Mouse (Mus musculus): Measurements from ENCODE around the gene Arhgdib. TPM values are rescaled to one million over a fixed set of nuclear protein-coding genes. Genes with fewer than 3 reads are reported as not detected.

Gene Arhgdib
- polyA plus RNA-seq, 1 experiment, result 25.7 TPM

DNA sequence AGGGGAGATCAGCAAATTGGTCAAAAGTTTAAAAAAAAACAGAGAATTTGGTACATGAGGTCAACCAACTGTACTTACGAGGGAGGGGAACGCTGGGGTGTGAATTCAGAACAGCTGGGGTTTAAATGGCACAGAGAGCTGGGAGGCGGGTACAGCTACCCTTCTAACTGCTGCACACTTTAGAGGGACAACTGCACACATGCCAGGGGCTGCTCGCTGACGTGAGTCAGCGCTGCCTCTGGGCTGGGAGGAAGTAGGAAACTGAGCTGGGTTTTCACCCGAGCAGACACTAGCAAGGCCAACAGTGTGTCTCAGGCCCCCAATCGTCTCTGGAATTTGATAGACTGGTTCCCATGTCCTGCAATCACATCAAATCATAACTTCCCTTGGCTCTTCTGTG lies 16.6 kb downstream of the Arhgdib start:
- no peak overlapping the region for H3K4me3 ChIP-seq (ENCODE audit: insufficient read depth, low read length)
- H3K4me1 ChIP-seq (ENCODE audit: control insufficient read depth, insufficient read depth, low read length), result peaks cover 1% of the 10 kb centered on the region; the same call in 1 of the 2 replicates
- TF ChIP-seq POLR2A (IDR thresholded peaks at IDR 0.05; ENCODE audit: extremely low read depth, insufficient read depth, low read length), result no peak
- TF ChIP-seq CTCF (IDR thresholded peaks at IDR 0.05; ENCODE audit: extremely low read depth, insufficient read depth, low read length), result no peak
- no peak overlapping the region for H3K27ac ChIP-seq (ENCODE audit: insufficient read depth, low read length)

DNA sequence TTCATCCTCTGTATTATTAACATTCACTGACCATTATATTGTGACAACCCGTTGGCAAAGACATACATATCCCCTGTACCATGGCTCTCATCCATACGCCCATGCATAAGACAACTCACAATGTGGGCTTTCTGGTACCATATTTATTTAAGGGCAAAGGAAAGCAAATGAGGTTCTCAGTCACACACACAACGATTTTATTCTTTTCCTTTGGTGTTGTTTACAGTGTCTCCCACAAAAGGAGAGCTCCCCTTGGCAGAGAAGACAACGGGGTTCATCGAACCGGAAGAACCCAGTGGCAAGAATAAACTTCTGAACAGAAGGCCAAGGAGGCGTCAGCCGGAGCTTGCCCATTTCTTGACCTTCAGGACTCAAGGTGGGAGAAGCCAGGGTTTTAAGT lies 18.2 kb downstream of the Arhgdib start, which contains the start of gene Pde6h:
Gene Pde6h (plus strand): TSS at position 301 of the 400 bp plus-strand sequence.
- H3K27ac ChIP-seq (ENCODE audit: insufficient read depth, low read length), result no peak within 1 kb of the TSS
- peaks cover 1% of the 10 kb centered on the region; the same call in 1 of the 2 replicates for H3K4me1 ChIP-seq (ENCODE audit: control insufficient read depth, insufficient read depth, low read length)
- TF ChIP-seq POLR2A (IDR thresholded peaks at IDR 0.05; ENCODE audit: extremely low read depth, insufficient read depth, low read length) (no peak), CTCF (IDR thresholded peaks at IDR 0.05; ENCODE audit: extremely low read depth, insufficient read depth, low read length) (no peak)
- no peak within 1 kb of the TSS for H3K4me3 ChIP-seq (ENCODE audit: insufficient read depth, low read length)

DNA sequence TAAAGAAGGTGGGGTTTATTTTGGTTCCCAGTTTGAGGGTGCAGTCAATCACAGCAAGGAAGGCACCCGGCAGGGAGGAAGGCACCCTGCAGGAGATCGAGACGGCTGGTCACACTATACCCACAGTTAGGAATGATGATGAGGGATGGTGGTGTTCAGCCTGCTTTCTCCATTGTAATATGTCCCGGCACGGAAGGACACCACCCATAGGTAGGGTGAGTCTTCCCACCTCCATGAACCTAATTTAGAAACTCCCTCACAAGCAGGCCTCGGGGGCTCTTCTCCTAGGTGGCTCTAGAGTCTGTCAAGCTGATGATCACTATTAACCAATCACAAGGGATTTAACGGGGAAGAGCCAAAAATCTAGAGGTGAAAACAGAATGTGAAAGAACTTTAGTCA lies 18.8 kb downstream of the Arhgdib start:
- Histone ChIP-seq H3K4me3 (ENCODE audit: insufficient read depth, low read length) (no peak overlapping the region), H3K4me1 (ENCODE audit: control insufficient read depth, insufficient read depth, low read length) (peaks cover 1% of the 10 kb centered on the region; the same call in 1 of the 2 replicates), H3K27ac (ENCODE audit: insufficient read depth, low read length) (no peak overlapping the region)
- TF ChIP-seq CTCF (IDR thresholded peaks at IDR 0.05; ENCODE audit: extremely low read depth, insufficient read depth, low read length) (no peak), POLR2A (IDR thresholded peaks at IDR 0.05; ENCODE audit: extremely low read depth, insufficient read depth, low read length) (no peak)

DNA sequence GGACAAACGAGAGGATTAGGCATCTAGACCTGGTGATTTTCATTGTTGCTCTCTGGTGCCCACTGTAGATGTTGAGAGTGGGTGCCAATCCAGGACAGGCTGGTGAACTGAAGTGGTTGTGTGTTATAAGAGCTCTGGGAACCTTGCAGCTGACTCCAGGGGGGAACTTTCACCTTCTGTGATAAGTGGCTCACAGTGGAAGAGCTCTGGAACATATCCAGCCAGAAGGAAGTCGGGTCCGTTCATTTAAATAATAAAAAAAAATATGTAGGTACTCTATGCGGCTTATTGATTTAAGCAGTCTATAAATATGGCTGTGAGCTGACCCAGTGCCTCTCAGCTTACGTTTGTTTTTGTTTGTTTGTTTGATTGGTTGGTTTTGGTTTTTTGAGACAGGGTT lies 19.6 kb downstream of the Arhgdib start, which contains the start of gene Erp27:
Gene Erp27 (minus strand): TSS at position 101 of the 400 bp plus-strand sequence.
- Histone ChIP-seq H3K4me3 (ENCODE audit: insufficient read depth, low read length) (no peak within 1 kb of the TSS), H3K4me1 (ENCODE audit: control insufficient read depth, insufficient read depth, low read length) (peaks cover 1% of the 10 kb centered on the region; the same call in 1 of the 2 replicates), H3K27ac (ENCODE audit: insufficient read depth, low read length) (no peak within 1 kb of the TSS)
- TF ChIP-seq POLR2A (IDR thresholded peaks at IDR 0.05; ENCODE audit: extremely low read depth, insufficient read depth, low read length), result no peak

DNA sequence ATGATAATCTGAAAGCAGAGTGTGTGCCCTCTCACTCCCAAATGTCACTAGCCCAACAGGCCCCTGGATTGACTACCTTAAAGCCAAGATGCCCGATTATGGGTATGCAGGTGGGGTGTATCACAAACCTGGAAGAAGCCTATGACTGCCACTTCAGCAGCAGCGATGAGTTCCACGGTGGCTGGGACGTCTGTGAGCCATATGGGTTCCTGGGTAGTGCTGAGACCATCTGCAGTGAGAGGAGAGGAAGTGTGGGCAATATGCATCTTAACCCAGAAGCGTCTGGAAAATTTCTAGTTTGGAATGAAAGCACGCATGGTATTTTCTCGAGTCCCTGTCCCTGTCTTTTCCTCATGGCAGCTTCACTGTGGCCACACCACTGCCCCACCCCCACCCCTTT lies 20.1 kb downstream of the Arhgdib start:
- TF ChIP-seq POLR2A (IDR thresholded peaks at IDR 0.05; ENCODE audit: extremely low read depth, insufficient read depth, low read length), result no peak
- TF ChIP-seq CTCF (IDR thresholded peaks at IDR 0.05; ENCODE audit: extremely low read depth, insufficient read depth, low read length), result no peak
- Histone ChIP-seq H3K4me1 (ENCODE audit: control insufficient read depth, insufficient read depth, low read length) (peaks cover 1% of the 10 kb centered on the region; the same call in 1 of the 2 replicates), H3K27ac (ENCODE audit: insufficient read depth, low read length) (no peak overlapping the region), H3K4me3 (ENCODE audit: insufficient read depth, low read length) (no peak overlapping the region)

DNA sequence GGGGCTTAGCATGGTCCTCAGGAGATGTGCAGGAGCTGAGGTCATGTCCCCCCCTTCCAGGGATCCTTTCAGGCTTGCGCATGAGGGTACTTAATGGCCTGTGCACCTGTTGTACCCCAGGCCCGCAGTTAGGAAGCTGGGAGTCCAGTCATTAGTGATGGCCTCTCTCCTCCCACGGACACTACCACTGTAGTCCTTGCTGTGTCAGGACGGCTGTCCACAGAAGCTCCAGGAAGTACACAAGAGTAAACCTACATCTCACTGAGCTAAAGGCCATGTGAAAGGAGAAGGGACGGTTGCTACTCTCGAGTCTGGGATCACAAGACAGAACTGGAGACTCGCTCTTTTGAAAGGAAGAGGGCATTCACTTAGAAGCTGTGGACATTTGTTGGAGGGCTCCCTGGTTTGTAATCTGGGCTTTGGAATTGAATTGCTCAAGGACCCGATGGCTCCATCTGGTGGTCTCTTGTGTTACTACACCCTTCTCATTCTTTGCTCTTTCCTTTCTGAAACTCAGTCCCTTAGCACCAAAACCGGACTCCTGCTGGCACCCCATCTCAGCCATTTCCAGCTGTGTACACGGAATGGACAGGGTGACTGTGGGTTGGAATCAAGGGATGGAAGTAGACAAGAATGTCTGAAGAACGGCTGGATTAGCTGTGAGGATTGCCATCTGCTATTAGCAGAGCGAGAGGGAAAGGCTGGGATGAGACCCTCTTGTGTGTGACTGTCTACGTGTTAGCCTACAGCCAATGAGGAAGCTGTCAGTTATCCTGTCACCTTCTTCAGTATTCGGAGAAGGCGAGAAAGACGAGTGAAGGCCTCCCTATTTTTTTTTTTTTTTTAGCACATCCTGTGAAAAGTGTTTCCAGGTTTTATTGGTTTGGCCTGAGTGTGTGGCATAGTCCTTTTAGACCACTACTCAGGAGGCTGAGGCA lies 21.1 kb downstream of the Arhgdib start:
- no peak overlapping the region for H3K4me3 ChIP-seq (ENCODE audit: insufficient read depth, low read length)
- peak; percentile 63 for TF ChIP-seq CTCF (IDR thresholded peaks at IDR 0.05; ENCODE audit: extremely low read depth, insufficient read depth, low read length)
- no peak for TF ChIP-seq POLR2A (IDR thresholded peaks at IDR 0.05; ENCODE audit: extremely low read depth, insufficient read depth, low read length)
- H3K4me1 ChIP-seq (ENCODE audit: control insufficient read depth, insufficient read depth, low read length), result peaks cover 1% of the 10 kb centered on the region; the same call in 1 of the 2 replicates
- H3K27ac ChIP-seq (ENCODE audit: insufficient read depth, low read length), result no peak overlapping the region

DNA sequence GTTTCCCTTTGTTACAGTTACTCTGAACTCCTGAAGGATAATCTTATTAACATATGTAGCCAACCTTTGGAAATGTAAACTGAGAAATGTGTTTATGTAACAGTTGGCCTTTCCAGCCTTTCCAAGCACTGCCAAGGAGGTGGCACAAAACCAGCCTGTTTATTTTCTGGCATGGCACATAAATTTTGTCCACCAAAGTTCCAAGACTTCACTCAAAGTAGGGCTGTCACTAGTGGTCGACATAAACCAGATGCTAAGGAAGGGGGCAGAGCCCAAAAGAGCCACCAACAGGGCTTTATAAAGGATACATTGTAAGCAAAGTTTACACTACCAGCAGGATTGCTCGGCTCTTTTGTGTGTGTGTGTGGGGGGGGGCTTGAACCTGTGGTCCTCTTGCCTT lies 23.8 kb downstream of the Arhgdib start:
- no peak overlapping the region for H3K27ac ChIP-seq (ENCODE audit: insufficient read depth, low read length)
- no peak overlapping the region for H3K4me3 ChIP-seq (ENCODE audit: insufficient read depth, low read length)
- TF ChIP-seq POLR2A (IDR thresholded peaks at IDR 0.05; ENCODE audit: extremely low read depth, insufficient read depth, low read length) (no peak), CTCF (IDR thresholded peaks at IDR 0.05; ENCODE audit: extremely low read depth, insufficient read depth, low read length) (no peak)
- peaks cover 1% of the 10 kb centered on the region; the same call in 1 of the 2 replicates for H3K4me1 ChIP-seq (ENCODE audit: control insufficient read depth, insufficient read depth, low read length)

DNA sequence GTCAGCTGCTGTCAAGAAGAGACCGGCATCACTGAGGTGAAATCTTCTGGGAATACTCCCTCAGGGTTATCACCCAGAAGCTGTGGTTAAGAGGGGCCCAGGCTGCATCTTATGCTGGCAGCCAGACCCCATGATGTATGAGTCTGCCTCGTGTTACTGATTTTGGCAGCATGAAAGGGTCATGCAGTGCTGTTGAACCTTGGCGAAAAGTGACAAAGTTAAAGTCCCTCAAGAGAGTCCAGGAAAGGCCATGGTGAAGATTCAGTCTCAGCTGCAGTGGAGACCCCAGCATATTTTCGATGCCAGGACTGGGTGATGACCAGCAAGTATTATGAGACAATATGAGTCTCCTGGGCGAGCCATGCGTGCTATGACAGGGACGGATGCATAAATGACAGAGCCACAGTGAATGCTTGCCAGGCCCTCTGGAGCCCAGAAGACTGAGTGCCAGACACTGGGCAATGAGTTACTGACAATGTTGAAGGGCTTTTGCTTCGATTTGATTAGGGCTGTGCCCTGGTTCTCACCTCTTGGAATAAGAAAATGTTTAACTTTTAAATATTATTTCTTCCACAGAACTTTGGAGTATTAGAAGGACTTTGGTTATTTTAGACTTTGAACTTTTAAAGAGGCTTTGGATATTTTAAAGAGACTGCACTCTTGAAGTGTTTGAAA lies 25.8 kb downstream of the Arhgdib start:
- Histone ChIP-seq H3K27ac (ENCODE audit: insufficient read depth, low read length) (no peak overlapping the region), H3K4me3 (ENCODE audit: insufficient read depth, low read length) (no peak overlapping the region), H3K4me1 (ENCODE audit: control insufficient read depth, insufficient read depth, low read length) (peaks cover 1% of the 10 kb centered on the region; the same call in 1 of the 2 replicates)
- TF ChIP-seq CTCF (IDR thresholded peaks at IDR 0.05; ENCODE audit: extremely low read depth, insufficient read depth, low read length), result no peak
- TF ChIP-seq POLR2A (IDR thresholded peaks at IDR 0.05; ENCODE audit: extremely low read depth, insufficient read depth, low read length), result no peak

DNA sequence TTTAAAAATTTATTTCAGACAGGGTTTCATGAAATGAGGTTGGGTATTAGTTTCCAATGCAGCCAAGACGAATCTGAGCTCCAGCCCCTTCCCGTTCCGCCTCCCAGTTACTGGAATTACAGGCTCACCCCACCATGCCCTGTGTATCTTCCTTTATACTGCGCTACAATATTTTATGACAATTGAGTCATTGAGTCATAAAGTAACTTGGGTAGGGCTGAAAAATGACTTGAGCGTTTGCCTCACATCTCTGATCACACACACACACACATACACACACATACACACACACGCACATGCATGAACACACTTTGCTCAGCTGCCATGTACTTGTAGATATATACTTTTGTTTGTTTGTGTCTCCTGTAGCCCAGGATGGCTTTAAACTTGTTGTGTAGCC lies 27.5 kb downstream of the Arhgdib start:
- H3K27ac ChIP-seq (ENCODE audit: insufficient read depth, low read length), result no peak overlapping the region
- TF ChIP-seq CTCF (IDR thresholded peaks at IDR 0.05; ENCODE audit: extremely low read depth, insufficient read depth, low read length), result no peak
- TF ChIP-seq POLR2A (IDR thresholded peaks at IDR 0.05; ENCODE audit: extremely low read depth, insufficient read depth, low read length), result no peak
- H3K4me3 ChIP-seq (ENCODE audit: insufficient read depth, low read length), result no peak overlapping the region
- no peaks in the 10 kb centered on the region; the same call in 1 of the 2 replicates for H3K4me1 ChIP-seq (ENCODE audit: control insufficient read depth, insufficient read depth, low read length)
